8 mouse cellular contexts compared by ENCODE assay signal in the genomic region with DNA sequence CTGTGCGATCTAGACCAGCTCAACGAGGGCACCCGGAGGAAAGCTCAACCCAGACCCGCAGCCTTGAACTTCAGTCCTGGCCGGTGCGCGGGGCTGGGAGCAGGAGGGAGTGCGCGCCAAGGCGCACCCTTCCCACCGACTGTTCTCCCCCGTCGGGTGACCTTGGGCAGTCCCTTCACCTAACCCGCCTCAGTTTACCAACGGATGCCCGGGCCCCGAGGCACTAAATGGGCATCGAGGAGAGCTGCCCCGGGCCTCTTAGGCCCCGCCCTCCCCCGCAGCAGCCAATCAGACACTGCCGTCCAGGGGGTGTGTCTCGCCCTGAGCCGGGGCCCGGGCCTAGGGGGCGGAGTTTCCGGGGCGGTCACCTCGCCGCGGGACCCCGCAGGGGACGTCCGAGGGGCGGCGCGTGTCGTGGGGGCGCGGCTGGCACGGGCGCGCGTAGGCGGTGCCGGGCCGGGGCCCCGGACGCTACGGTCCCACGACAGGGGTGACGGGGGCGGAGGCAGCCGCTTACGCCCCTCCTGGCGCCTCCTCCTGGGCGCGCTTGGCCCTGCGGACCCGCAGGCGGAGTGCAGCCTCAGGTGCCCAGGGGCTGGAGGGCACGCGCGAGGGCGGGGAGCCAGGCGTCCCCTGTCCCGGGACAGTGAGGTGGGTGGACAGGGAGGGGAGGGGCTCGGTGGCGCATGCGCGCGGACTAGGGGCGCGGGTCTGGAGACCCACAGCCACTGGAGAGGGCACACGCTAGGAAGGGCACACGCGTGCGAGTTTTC. TPM values are rescaled to one million over a fixed set of nuclear protein-coding genes. Genes with fewer than 3 reads are reported as not detected.
DNase-seq lines count a peak whose midpoint lies in the region; ATAC-seq lines count a peak whose summit lies in the region.

No protein-coding gene starts in this region.

- DNase-seq in R1 (ENCODE audit: low read depth, low spot score), result peak; percentile 85
- peak; percentile 26 to 56 for DNase-seq in cerebellum, postnatal 36 days
- peak; percentile 65 to 73 for DNase-seq in frontal cortex, postnatal 36 days (ENCODE audit: low spot score in 2 of 2)
- DNase-seq in hindbrain, embryonic 14.5 days (ENCODE audit: low spot score), result peak; percentile 71
- DNase-seq in left cerebral cortex, adult 11 months (ENCODE audit: low spot score), result peak; percentile 57
- DNase-seq in lung, postnatal 36 days, result peak; percentile 95
- peak; percentile 74 for DNase-seq in retina, postnatal 7 days (ENCODE audit: low read depth, low spot score)
- DNase-seq in urinary bladder, adult 18-20 months (ENCODE audit: low spot score in 2 of 2), result peak; percentile 95 to 97

- H3K27ac ChIP-seq in hindbrain, embryonic 14.5 days, result no peak overlapping the region

- H3K9me3 ChIP-seq in hindbrain, embryonic 14.5 days (ENCODE audit: control insufficient read depth, low read length), result no peaks in the 10 kb centered on the region

- H3K4me3 ChIP-seq in hindbrain, embryonic 14.5 days (replicated peaks; ENCODE audit: low read length), result peak overlapping the region; percentile 56

- peaks cover 67% of the 10 kb centered on the region for H3K27me3 ChIP-seq in hindbrain, embryonic 14.5 days (ENCODE audit: control insufficient read depth, insufficient read depth, low read length)

- peak overlapping the region; percentile 55 for H3K9ac ChIP-seq in hindbrain, embryonic 14.5 days

- H3K4me2 ChIP-seq in hindbrain, embryonic 14.5 days (replicated peaks), result peak overlapping the region; percentile 70

- no peaks in the 10 kb centered on the region for H3K36me3 ChIP-seq in hindbrain, embryonic 14.5 days (replicated peaks; ENCODE audit: control insufficient read depth, insufficient read depth)

- under 1% methylated on average over 66 of the region's 78 CpGs for WGBS in hindbrain, embryonic 14.5 days

- peaks cover 8% of the 10 kb centered on the region; the same call in 1 of the 2 replicates for H3K4me1 ChIP-seq in hindbrain, embryonic 14.5 days (replicated peaks; ENCODE audit: control insufficient read depth, insufficient read depth, low read length)

- ATAC-seq in hindbrain, embryonic 14.5 days (ENCODE audit: low FRiP score), result peak; percentile 83

RNA-seq across cellular contexts. Expression of gene Ppara, which starts 0.5 kb away (rescaled TPM):
- 1.2 and 1.6 TPM in 2 replicates for polyA plus RNA-seq in hindbrain, embryonic 14.5 days (2014; fragmentation: Nextera tagmentation; extraction: Ambion mirVana)

Comparison
In these comparisons a context has a peak if more than half of its experiments do, and no peak if none do; other contexts are left out.
1. DNase-seq: peak in every context shown above with its lines; median percentile 96 in urinary bladder, adult 18-20 months; 95 in lung, postnatal 36 days; 85 in R1; 74 in retina, postnatal 7 days; 71 in hindbrain, embryonic 14.5 days; 69 in frontal cortex, postnatal 36 days; 57 in left cerebral cortex, adult 11 months; 41 in cerebellum, postnatal 36 days.